Mouse (Mus musculus) spleen, adult 2 months (tissue): ENCODE results near the gene Telo2.

Experiments
- CTCF ChIP-seq: fragments of 200-500 bp; IDR thresholded peaks from 2 replicates; pipeline ENCODE4 v1.5.1; 2011; ENCODE audit warnings: mild to moderate bottlenecking, inconsistent platforms; ENCODE audit not compliant: insufficient read depth, insufficient read length, insufficient replicate concordance; ENCODE audit errors: extremely low read depth
- POLR2A ChIP-seq: fragments of 200-500 bp; IDR thresholded peaks from 2 replicates; pipeline ENCODE4 v1.6.1; 2011; ENCODE audit warnings: low read depth, low read length, inconsistent platforms

DNA sequence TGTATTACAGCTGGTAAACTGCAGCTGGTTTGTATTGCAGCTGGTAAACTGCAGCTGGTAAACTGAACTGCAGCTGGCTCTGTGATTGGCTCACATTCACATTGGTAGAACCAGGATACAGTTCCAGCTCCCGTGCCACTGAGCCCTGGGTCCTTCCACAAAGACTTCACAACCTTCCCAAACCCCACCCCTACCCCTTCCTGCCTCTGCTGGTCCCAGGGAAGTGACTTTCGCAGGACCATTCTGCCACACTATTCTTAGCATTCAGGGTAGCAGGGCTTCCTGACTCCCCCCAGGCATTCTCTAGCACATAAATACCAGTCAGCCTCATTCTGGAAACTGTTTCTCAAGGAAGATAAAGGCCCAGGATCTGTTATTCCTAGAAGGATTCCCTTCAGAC is 47.1 kb downstream of the Telo2 start:
- TF ChIP-seq CTCF (no peak), POLR2A (no peak)
